Mouse (Mus musculus) lung, postnatal 36 days (tissue): ENCODE data around the gene Bysl.
"Not testable (repeated sequence)": the region's sequence is repeated elsewhere in the genome, so short reads cannot be mapped to it uniquely, and the experiment has no call there.

Experiments used
- DNase-seq: peaks from one replicate; pipeline ENCODE4 v3.0.0; 2022; ENCODE audit warnings: mixed read lengths

The Bysl gene

GRCm38 (mm10) chr17:47617605-47618307 is 6.5 kb upstream of the Bysl start:
- no peak for DNase-seq

GRCm38 (mm10) chr17:47616652-47617051 is 5.4 kb upstream of the Bysl start:
- DNase-seq, result no peak

GRCm38 (mm10) chr17:47616119-47616518 is 4.8 kb upstream of the Bysl start:
- no peak for DNase-seq

- peak; percentile 64 for DNase-seq
Measured at GRCm38 (mm10) chr17:47614018-47614417, 2.7 kb upstream of the Bysl start.

- DNase-seq, result no peak
Measured at GRCm38 (mm10) chr17:47611661-47611982, 330 bp upstream of the Bysl start.

GRCm38 (mm10) chr17:47609182-47609581 is 2.1 kb downstream of the Bysl start:
- DNase-seq, result no peak

- DNase-seq, result peak; percentile 47
Measured at GRCm38 (mm10) chr17:47606220-47606619, 5.1 kb downstream of the Bysl start.

GRCm38 (mm10) chr17:47602289-47602688 is 9.0 kb downstream of the Bysl start:
- DNase-seq, result no peak

- DNase-seq, result no peak
Measured at GRCm38 (mm10) chr17:47601389-47601755, 9.9 kb downstream of the Bysl start.

GRCm38 (mm10) chr17:47600601-47601388 is 10.5 kb downstream of the Bysl start:
- DNase-seq, result no peak

GRCm38 (mm10) chr17:47599511-47600297 is 11.6 kb downstream of the Bysl start:
- DNase-seq, result peak; percentile 71

- DNase-seq, result not testable (repeated sequence)
Measured at GRCm38 (mm10) chr17:47598580-47599304, 12.6 kb downstream of the Bysl start.

GRCm38 (mm10) chr17:47597838-47598579 is 13.3 kb downstream of the Bysl start:
- peak; percentile 47 for DNase-seq

GRCm38 (mm10) chr17:47597261-47597660 is 14.0 kb downstream of the Bysl start:
- no peak for DNase-seq

- DNase-seq, result peak; percentile 35
Measured at GRCm38 (mm10) chr17:47596839-47597164, 14.5 kb downstream of the Bysl start.

GRCm38 (mm10) chr17:47596162-47596838 is 15.0 kb downstream of the Bysl start:
- DNase-seq, result no peak

GRCm38 (mm10) chr17:47595248-47596161 is 15.8 kb downstream of the Bysl start:
- peak; percentile 75 for DNase-seq

GRCm38 (mm10) chr17:47594969-47595247 is 16.4 kb downstream of the Bysl start:
- DNase-seq, result no peak

- peak; percentile 43 for DNase-seq
Measured at GRCm38 (mm10) chr17:47594183-47594968, 16.9 kb downstream of the Bysl start.

GRCm38 (mm10) chr17:47593854-47594182 is 17.5 kb downstream of the Bysl start:
- DNase-seq, result no peak
